Comparison of ENCODE assay signal across 10 mouse cellular contexts in the genomic region with DNA sequence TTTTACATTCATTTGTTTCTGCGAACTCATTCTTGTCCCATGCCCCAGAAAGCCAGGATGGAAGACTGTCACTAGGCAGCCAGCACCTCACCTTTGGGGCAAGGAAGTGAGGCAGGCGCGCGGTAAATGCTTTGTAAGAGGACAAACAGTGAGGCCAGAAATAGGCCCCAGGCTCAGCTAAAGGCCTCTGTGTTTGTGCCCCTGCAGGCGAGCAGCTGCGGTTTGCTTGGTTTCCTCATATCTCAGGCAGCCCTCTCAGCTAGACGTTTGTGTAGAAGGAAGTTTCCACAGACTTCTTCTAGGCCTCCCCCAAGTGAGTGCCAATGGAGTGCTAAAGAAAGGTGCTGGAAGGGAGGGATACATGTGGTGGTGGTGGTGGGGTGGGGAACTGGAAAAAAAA. TPM values are rescaled to one million over a fixed set of nuclear protein-coding genes. Genes with fewer than 3 reads are reported as not detected.
DNase-seq lines count a peak whose midpoint lies in the region; ATAC-seq and TF ChIP-seq lines count a peak whose summit lies in the region.
"Had no signal": no experiment of that assay in that cellular context is flagged by ENCODE, and none has a peak within 500 bp of the region (broad histone marks: within the 10 kb centered on the region; RNA-seq: fewer than 3 reads in every experiment).

No protein-coding gene starts in this region.

- peak; percentile 47 to 53 for DNase-seq in lung, adult 18-20 months
- DNase-seq in lung, postnatal 14 days: no peak
- DNase-seq in thymus, postnatal 14 days: peak; percentile 71
- no peak for DNase-seq in cerebellum, adult 8-10 months
- DNase-seq in layer of hippocampus, adult 2 months (ENCODE audit: low spot score in 2 of 2): no peak
- no peak for DNase-seq in right cerebral cortex, postnatal 10 days (ENCODE audit: low spot score in 2 of 2)
- DNase-seq: gastrocnemius, postnatal 14 days had no signal

- H3K27ac ChIP-seq in layer of hippocampus, adult 2 months: no peak overlapping the region
- H3K27ac ChIP-seq: hindbrain, embryonic 15.5 days had no signal

- no peak overlapping the region for H3K4me3 ChIP-seq in layer of hippocampus, adult 2 months
- H3K4me3 ChIP-seq: hindbrain, embryonic 15.5 days had no signal

- peak; percentile 89 for ATAC-seq in common myeloid progenitor, adult 5-6 weeks (replicated peaks; ENCODE audit: low read depth, poor library complexity, severe bottlenecking)
- ATAC-seq in monocyte, adult 5-6 weeks (replicated peaks; ENCODE audit: insufficient number of reproducible peaks, low FRiP score, low TSS enrichment, poor library complexity, severe bottlenecking): peak; percentile 70

- TF ChIP-seq CTCF in layer of hippocampus, adult 2 months (conservative IDR thresholded peaks at IDR 0.05): no peak

RNA-seq across cellular contexts. Expression of gene Tmsb4x, which starts 18.0 kb away (rescaled TPM):
- 1,342 and 1,379 TPM in 2 replicates for total RNA-seq in common myeloid progenitor, adult 5-6 weeks (2017)
- 8,846 to 11,803 TPM (median 11,494 TPM) in 3 replicates for total RNA-seq in monocyte, adult 5-6 weeks (2017)
- total RNA-seq in layer of hippocampus, adult 2 months (2021): 1,000 to 10,000 TPM; 1,652 to 1,714 TPM

RNA-seq across cellular contexts. Expression of gene Tlr8, which starts 37.0 kb away (rescaled TPM):
- total RNA-seq in common myeloid progenitor, adult 5-6 weeks (2017): 1.1 TPM in 1 of 2 replicates, not detected in the other
- total RNA-seq in monocyte, adult 5-6 weeks (2017): 50.9 to 97.9 TPM (median 77.8 TPM) in 3 replicates
- total RNA-seq in layer of hippocampus, adult 2 months (2021): under 1 TPM; 0.15 to 0.33 TPM

Comparison
In these comparisons a context has a peak if more than half of its experiments do, and no peak if none do; other contexts are left out.
1. DNase-seq: peak in lung, adult 18-20 months (2 of 2) and thymus, postnatal 14 days (single experiment); none in lung, postnatal 14 days (single experiment), cerebellum, adult 8-10 months (single experiment), layer of hippocampus, adult 2 months (0 of 2) and right cerebral cortex, postnatal 10 days (0 of 2).
2. RNA of gene Tlr8, which starts 37.0 kb away (total RNA-seq): 50.9 to 97.9 TPM in monocyte, adult 5-6 weeks; 1.1 TPM in common myeloid progenitor, adult 5-6 weeks and 0.15 to 0.33 TPM in layer of hippocampus, adult 2 months; every median in the first group is over 10 times any median in the second.